Mouse (Mus musculus) forebrain, postnatal 0 days (tissue): ENCODE results near the gene Gm17657. TPM values are rescaled to one million over a fixed set of nuclear protein-coding genes. Genes with fewer than 3 reads are reported as not detected.

ENCODE experiments used
- ATAC-seq: fragments of 200-750 bp; cut with Nextera tagmentation; 2 replicates; pipeline ENCODE4 v1.8.0; 2017; ENCODE audit warnings: mild to moderate bottlenecking, moderate library complexity
- DNase-seq: peaks from one replicate; pipeline ENCODE4 v3.0.0-alpha.2; 2015
- H3K27ac ChIP-seq: fragments of 300-500 bp; sonication (generic); 2 replicates; pipeline ENCODE4 v1.5.1; 2014; ENCODE audit warnings: low read depth, mild to moderate bottlenecking, antibody characterized with exemption, low read length, moderate library complexity, mixed read lengths
- H3K27me3 ChIP-seq: fragments of 300-500 bp; sonication (generic); 2 replicates; pipeline ENCODE4 v1.6.1; 2014; ENCODE audit warnings: mild to moderate bottlenecking, low read length, mixed read lengths; ENCODE audit not compliant: insufficient read depth
- H3K36me3 ChIP-seq: fragments of 300-500 bp; sonication (generic); 2 replicates; pipeline ENCODE4 v1.6.1; 2014; ENCODE audit warnings: mild to moderate bottlenecking, moderate library complexity; ENCODE audit not compliant: insufficient read depth
- H3K4me1 ChIP-seq: fragments of 300-500 bp; sonication (generic); 2 replicates; pipeline ENCODE4 v1.6.1; 2014; ENCODE audit warnings: antibody characterized with exemption; ENCODE audit not compliant: insufficient read depth
- H3K4me2 ChIP-seq: fragments of 300-500 bp; sonication (generic); 2 replicates; pipeline ENCODE4 v1.6.1; 2014; ENCODE audit warnings: low read depth, mild to moderate bottlenecking, moderate library complexity
- H3K4me3 ChIP-seq: fragments of 300-500 bp; sonication (generic); 2 replicates; pipeline ENCODE4 v1.5.1; 2014; ENCODE audit warnings: low read depth, low read length, mixed read lengths
- H3K9ac ChIP-seq: fragments of 300-500 bp; sonication (generic); 2 replicates; pipeline ENCODE4 v1.6.1; 2014; ENCODE audit warnings: mild to moderate bottlenecking
- H3K9me3 ChIP-seq: fragments of 300-500 bp; sonication (generic); 2 replicates; pipeline ENCODE4 v1.6.1; 2016; ENCODE audit warnings: low read length
- CTCF ChIP-seq: sonication (generic); IDR thresholded peaks from 2 replicates; pipeline ENCODE4 v1.5.1; 2016; ENCODE audit warnings: antibody characterized with exemption, control low read depth, low read depth
- WGBS: fragments of 180-500 bp; shearing (Covaris S2); extraction: QIAGEN DNeasy Blood & Tissue Kit; methylation state at CpG from one replicate; pipeline ENCODE4 v1.1.7; 2014; 5-methylcytosine and 5-hydroxymethylcytosine counted together
- polyA plus RNA-seq: library from polyadenylated mRNA; unstranded; fragments of >200 nt; fragmentation: Nextera tagmentation; extraction: Ambion mirVana; gene quantifications from 2 replicates; pipeline ENCODE4 v1.2.1, GENCODE M21; 2015
- total RNA-seq: library from RNA; depleted of rRNA; stranded (reverse); fragments of >200 nt; gene quantifications from 2 replicates; pipeline ENCODE4 v1.2.3, GENCODE M21; 2014

The Gm17657 gene
- total and polyA plus RNA-seq, 2 experiments from 2014 or later = not detected

- Histone ChIP-seq H3K9me3 (no peaks in the 10 kb centered on the region), H3K4me3 (no peak overlapping the region), H3K4me1 (peaks cover 5% of the 10 kb centered on the region; the same call in 1 of the 2 replicates), H3K9ac (no peak overlapping the region), H3K4me2 (no peak overlapping the region), H3K36me3 (peaks cover 13% of the 10 kb centered on the region), H3K27ac (no peak overlapping the region), H3K27me3 (no peaks in the 10 kb centered on the region)
- ATAC-seq = no peak
- DNase-seq = no peak
- 82% methylated on average over 6 of the region's 6 CpGs for WGBS
- no peak for TF ChIP-seq CTCF
These were observed 36.0 kb upstream of the Gm17657 start for GRCm38 (mm10) chr17:29585446-29585845.

- Histone ChIP-seq H3K4me1 (peaks cover 5% of the 10 kb centered on the region; the same call in 1 of the 2 replicates), H3K4me3 (no peak overlapping the region), H3K9ac (no peak overlapping the region), H3K27me3 (no peaks in the 10 kb centered on the region), H3K9me3 (no peaks in the 10 kb centered on the region), H3K36me3 (peaks cover 19% of the 10 kb centered on the region), H3K27ac (0 out of 2 replicates have a peak overlapping the region, but pooled peaks have one; percentile 10), H3K4me2 (no peak overlapping the region)
- ATAC-seq (peak; percentile 42), DNase-seq (peak; percentile 52)
- WGBS = 43% methylated on average over 3 of the region's 3 CpGs
- no peak for TF ChIP-seq CTCF
These were observed 35.3 kb upstream of the Gm17657 start for GRCm38 (mm10) chr17:29584737-29585136.

- Histone ChIP-seq H3K27ac (no peak overlapping the region; the same call in 1 of the 2 replicates), H3K4me2 (no peak overlapping the region), H3K4me1 (peaks cover 5% of the 10 kb centered on the region; the same call in 1 of the 2 replicates), H3K36me3 (peaks cover 23% of the 10 kb centered on the region), H3K4me3 (no peak overlapping the region), H3K9ac (no peak overlapping the region), H3K27me3 (no peaks in the 10 kb centered on the region), H3K9me3 (no peaks in the 10 kb centered on the region)
- WGBS = 64% methylated on average over 5 of the region's 5 CpGs
- DNase-seq (no peak), ATAC-seq (peak; percentile 30; the same call in 1 of the 2 replicates)
- TF ChIP-seq CTCF = no peak
These were observed 34.9 kb upstream of the Gm17657 start for GRCm38 (mm10) chr17:29584306-29584705.

GRCm38 (mm10) chr17:29583569-29583968 lies 34.1 kb upstream of the Gm17657 start:
- 68% methylated on average over 5 of the region's 5 CpGs for WGBS

GRCm38 (mm10) chr17:29579579-29580126 lies 30.2 kb upstream of the Gm17657 start:
- H3K9me3 ChIP-seq = no peaks in the 10 kb centered on the region
- H3K4me3 ChIP-seq = no peak overlapping the region
- H3K9ac ChIP-seq = no peak overlapping the region
- no peak for TF ChIP-seq CTCF
- H3K4me1 ChIP-seq = peaks cover 5% of the 10 kb centered on the region; the same call in 1 of the 2 replicates
- H3K36me3 ChIP-seq = peaks cover 58% of the 10 kb centered on the region
- no peak for DNase-seq
- H3K27me3 ChIP-seq = no peaks in the 10 kb centered on the region
- H3K27ac ChIP-seq = no peak overlapping the region
- ATAC-seq = no peak
- H3K4me2 ChIP-seq = no peak overlapping the region
- 85% methylated on average over 4 of the region's 4 CpGs for WGBS

More at GRCm38 (mm10) chr17:29583569-29583968, 34.1 kb upstream of the Gm17657 start:
- DNase-seq = no peak
- Histone ChIP-seq H3K27me3 (no peaks in the 10 kb centered on the region), H3K4me1 (peaks cover 5% of the 10 kb centered on the region; the same call in 1 of the 2 replicates), H3K36me3 (peaks cover 30% of the 10 kb centered on the region), H3K4me3 (no peak overlapping the region), H3K4me2 (no peak overlapping the region), H3K27ac (no peak overlapping the region), H3K9me3 (no peaks in the 10 kb centered on the region), H3K9ac (no peak overlapping the region)
- TF ChIP-seq CTCF = no peak
- no peak for ATAC-seq

- ATAC-seq = no peak
- no peak overlapping the region for H3K4me3 ChIP-seq
- TF ChIP-seq CTCF = no peak
These were observed 20.4 kb upstream of the Gm17657 start for GRCm38 (mm10) chr17:29569831-29570230.

GRCm38 (mm10) chr17:29568435-29568834 lies 19.0 kb upstream of the Gm17657 start:
- Histone ChIP-seq H3K36me3 (peaks cover 40% of the 10 kb centered on the region), H3K27ac (no peak overlapping the region), H3K27me3 (no peaks in the 10 kb centered on the region), H3K4me2 (no peak overlapping the region), H3K4me3 (no peak overlapping the region), H3K9ac (no peak overlapping the region), H3K9me3 (no peaks in the 10 kb centered on the region), H3K4me1 (no peaks in the 10 kb centered on the region)
- no peak for TF ChIP-seq CTCF
- no peak for DNase-seq
- WGBS = 92% methylated on average over 15 of the region's 15 CpGs
- ATAC-seq = no peak

More at GRCm38 (mm10) chr17:29569831-29570230, 20.4 kb upstream of the Gm17657 start:
- no peak for DNase-seq
- no peaks in the 10 kb centered on the region for H3K4me1 ChIP-seq
- H3K36me3 ChIP-seq = peaks cover 52% of the 10 kb centered on the region
- no peaks in the 10 kb centered on the region for H3K9me3 ChIP-seq
- H3K9ac ChIP-seq = no peak overlapping the region
- WGBS = 73% methylated on average over 6 of the region's 6 CpGs
- H3K4me2 ChIP-seq = no peak overlapping the region
- no peaks in the 10 kb centered on the region for H3K27me3 ChIP-seq
- H3K27ac ChIP-seq = no peak overlapping the region
